Mouse (Mus musculus) MEL (cell line): ENCODE results near the gene Kcnh6.
A peak's percentile ranks its signal among the peaks of the same experiment; 100 is the strongest.

Experiments
- CTCF ChIP-seq, 3 experiments: IDR thresholded peaks in 2 of 3; conservative IDR thresholded peaks in 1 of 3; 2 replicates each; pipeline ENCODE4 v1.5.1; 2011 to 2012; ENCODE audit warnings: low read length in 3 of 3, low read depth in 2 of 3, mild to moderate bottlenecking in 2 of 3, improper control_type of control experiment in 1 of 3, inconsistent platforms in 1 of 3, mixed read lengths in 1 of 3, moderate library complexity in 1 of 3; ENCODE audit not compliant: control insufficient read depth in 1 of 3, insufficient read depth in 1 of 3, poor library complexity in 1 of 3, severe bottlenecking in 1 of 3
- EP300 ChIP-seq, 2 experiments: IDR thresholded peaks; 2 replicates each; pipeline ENCODE4 v1.6.1; 2011; ENCODE audit warnings: improper control_type of control experiment in 2 of 2, low read length in 2 of 2, low read depth in 1 of 2, mild to moderate bottlenecking in 1 of 2
- MEF2A ChIP-seq: IDR thresholded peaks from 2 replicates; pipeline ENCODE4 v1.6.1; 2014; ENCODE audit warnings: low read depth, mild to moderate bottlenecking, inconsistent platforms, low read length, improper control_type of control experiment; ENCODE audit not compliant: poor library complexity, insufficient replicate concordance, severe bottlenecking; ENCODE audit errors: extremely low read depth
- MYB ChIP-seq: IDR thresholded peaks from 2 replicates; pipeline ENCODE4 v1.6.1; 2011; ENCODE audit warnings: mild to moderate bottlenecking, low read depth, low read length, improper control_type of control experiment
- POLR2A ChIP-seq, 2 experiments: IDR thresholded peaks; 2 replicates each; pipeline ENCODE4 v1.6.1; 2011 to 2012; ENCODE audit warnings: low read length in 2 of 2, mild to moderate bottlenecking in 2 of 2, control low read depth in 1 of 2, improper control_type of control experiment in 1 of 2, low read depth in 1 of 2, moderate library complexity in 1 of 2; ENCODE audit not compliant: control insufficient read depth in 1 of 2, insufficient read depth in 1 of 2, poor library complexity in 1 of 2
- POLR2AphosphoS2 ChIP-seq: IDR thresholded peaks from 2 replicates; pipeline ENCODE4 v1.6.1; 2011; ENCODE audit warnings: low read length, improper control_type of control experiment
- RAD21 ChIP-seq: IDR thresholded peaks from 2 replicates; pipeline ENCODE4 v1.6.1; 2011; ENCODE audit warnings: mild to moderate bottlenecking, low read depth, low read length, improper control_type of control experiment
- RCOR1 ChIP-seq: IDR thresholded peaks from 2 replicates; pipeline ENCODE4 v1.6.1; 2012; ENCODE audit warnings: low read depth, mild to moderate bottlenecking, inconsistent platforms, low read length, improper control_type of control experiment
- SMC3 ChIP-seq: IDR thresholded peaks from 2 replicates; pipeline ENCODE4 v1.6.1; 2011; ENCODE audit warnings: low read depth, low read length, improper control_type of control experiment
- USF1 ChIP-seq: IDR thresholded peaks from 2 replicates; pipeline ENCODE4 v1.6.1; 2014; ENCODE audit warnings: low read depth, mild to moderate bottlenecking, inconsistent platforms, low read length, improper control_type of control experiment, moderate library complexity
- ZKSCAN1 ChIP-seq: IDR thresholded peaks from 2 replicates; pipeline ENCODE4 v1.6.1; 2012; ENCODE audit warnings: low read depth, mild to moderate bottlenecking, inconsistent platforms, low read length, improper control_type of control experiment, moderate library complexity
- ZMIZ1 ChIP-seq: IDR thresholded peaks from 2 replicates; pipeline ENCODE4 v1.6.1; 2012; ENCODE audit warnings: low read depth, mild to moderate bottlenecking, inconsistent platforms, low read length, improper control_type of control experiment, moderate library complexity

DNA sequence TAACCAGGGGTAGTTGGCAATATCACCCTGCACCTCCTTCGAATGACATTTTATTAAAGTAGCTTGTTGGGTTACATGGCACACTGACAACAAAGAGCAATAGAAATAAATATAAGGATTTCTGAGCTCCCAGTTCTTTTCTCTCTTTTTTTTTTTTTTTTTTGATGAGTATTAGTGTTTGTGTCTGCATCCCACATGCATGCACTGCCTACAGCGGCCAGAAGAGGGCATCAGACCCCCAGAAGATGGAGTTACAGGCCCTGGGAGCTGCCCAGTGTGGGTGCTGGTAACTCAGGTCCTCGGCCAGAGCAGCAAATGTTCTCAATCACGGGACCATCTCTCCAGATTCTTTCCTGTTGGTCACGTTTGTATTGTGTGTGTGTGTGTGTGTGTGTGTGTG is 43.2 kb upstream of the Kcnh6 start:
- TF ChIP-seq USF1 (no peak), POLR2A (IDR thresholded peaks at IDR 0.05; ENCODE audit: control insufficient read depth in 1 of 2, insufficient read depth in 1 of 2, low read depth in 1 of 2, low read length in 2 of 2, poor library complexity in 1 of 2) (no peak), ZKSCAN1 (no peak), CTCF (IDR thresholded peaks at IDR 0.05 in 2 of 3, conservative IDR thresholded peaks at IDR 0.05 in 1 of 3; ENCODE audit: control insufficient read depth in 1 of 3, insufficient read depth in 1 of 3, low read depth in 2 of 3, low read length in 3 of 3, poor library complexity in 1 of 3, severe bottlenecking in 1 of 3) (peak in 2 of 3 experiments; percentile 61 to 74), RAD21 (peak; percentile 61), ZMIZ1 (no peak), EP300 (IDR thresholded peaks at IDR 0.05; ENCODE audit: low read depth in 1 of 2, low read length in 2 of 2) (no peak), RCOR1 (no peak), POLR2AphosphoS2 (no peak), MEF2A (no peak), MYB (no peak), SMC3 (peak; percentile 57)
